Mouse (Mus musculus): ENCODE results near the gene Rab11b. TPM values are rescaled to one million over a fixed set of nuclear protein-coding genes. Genes with fewer than 3 reads are reported as not detected.

Rab11b gene
- 27.5 TPM for polyA plus RNA-seq (2014; fragmentation: Illumina TruSeq; extraction: RNeasy Lipid Tissue Mini Kit (QIAGEN cat#74804); ENCODE audit: low read depth, low replicate concordance)

DNA sequence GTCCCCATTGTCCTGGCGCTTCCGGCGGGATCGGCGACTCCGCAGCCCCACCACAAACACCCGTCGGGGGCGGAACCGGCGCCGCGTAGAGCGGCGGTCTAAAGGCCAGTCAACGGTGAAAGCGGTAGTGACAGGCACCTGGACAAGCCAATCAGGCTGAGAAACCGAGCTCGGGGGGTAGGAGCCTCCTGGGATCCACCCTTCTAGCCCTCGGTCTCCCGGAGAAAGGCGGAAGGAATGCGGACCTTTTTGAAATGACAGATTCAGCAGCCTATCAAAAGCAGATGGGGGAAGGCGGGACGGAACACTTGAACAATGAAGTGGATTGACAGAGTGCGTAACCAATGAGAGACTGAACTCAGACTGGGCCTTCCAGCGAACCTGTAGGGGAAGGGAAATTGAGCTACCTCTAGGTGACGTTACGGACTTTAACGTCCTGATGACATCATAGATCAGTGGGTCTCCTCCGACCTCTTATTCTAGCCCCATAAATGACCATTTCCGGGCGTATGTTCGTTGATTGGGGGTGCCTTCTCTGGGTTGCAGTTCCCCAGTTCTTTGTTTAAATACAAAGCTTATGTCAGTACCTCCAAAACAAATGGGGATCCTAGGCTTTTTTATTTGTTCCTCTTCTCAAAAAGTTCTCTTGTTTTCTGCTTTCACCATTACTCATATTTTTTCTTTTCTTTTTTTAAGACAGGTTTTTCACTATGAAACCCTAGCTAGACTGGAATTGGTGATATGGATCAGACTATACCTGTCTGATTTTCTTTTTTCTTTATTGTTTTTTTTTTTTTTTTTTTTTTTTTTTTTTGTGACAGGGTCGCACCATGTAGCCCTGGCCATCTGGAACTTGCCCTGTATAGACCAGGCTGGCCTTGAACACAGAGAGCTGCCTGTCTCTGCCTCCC lies at the start of gene Rab11b:
Gene Rab11b, minus strand, starts transcription at position 276 of the 911 bp plus-strand sequence.

DNA sequence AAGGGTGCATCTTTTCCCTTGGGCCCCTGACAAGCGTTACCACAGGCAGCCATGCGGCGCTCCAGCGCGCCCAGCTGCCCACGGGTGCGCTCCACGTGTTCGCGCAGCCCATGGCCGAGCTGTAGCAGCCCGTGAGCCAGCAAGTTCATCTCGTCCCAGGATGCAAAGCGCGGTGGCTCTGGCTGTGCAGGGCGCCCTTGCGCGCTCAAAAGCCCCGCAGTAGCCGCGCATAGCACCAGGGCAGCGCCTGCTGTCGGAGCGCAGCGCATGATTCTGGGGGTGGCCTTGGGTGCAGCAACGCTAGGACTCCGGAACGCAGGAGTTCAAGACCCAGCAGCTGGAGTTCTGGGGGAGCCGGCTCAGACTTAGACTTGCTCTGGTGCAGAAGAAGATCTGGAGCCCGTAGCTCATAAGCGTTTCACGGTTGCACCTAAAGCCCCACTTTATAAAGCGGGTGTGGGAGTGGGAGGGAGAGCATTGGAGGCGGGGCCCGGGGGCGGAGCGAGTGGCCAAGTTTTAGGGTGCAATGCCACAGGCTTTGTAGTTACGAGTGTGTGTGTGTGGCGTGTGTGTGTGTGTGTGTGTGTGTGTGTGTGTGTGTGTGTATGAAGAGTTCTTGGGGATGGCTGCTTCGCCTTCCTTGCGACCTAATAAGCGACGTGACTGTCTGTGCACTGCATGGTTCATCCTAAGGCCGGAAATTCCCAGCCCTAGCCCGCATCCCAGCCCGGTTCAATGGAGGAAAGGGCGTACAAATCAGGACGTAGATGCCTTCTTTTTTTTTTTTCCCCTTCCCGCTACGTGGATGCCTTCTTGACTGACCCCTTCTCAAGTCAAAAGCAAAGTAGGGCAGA lies 21.0 kb upstream of the Rab11b start, which contains the start of gene Angptl4:
Gene Angptl4, minus strand, starts transcription at position 707 of the 854 bp plus-strand sequence.

DNA sequence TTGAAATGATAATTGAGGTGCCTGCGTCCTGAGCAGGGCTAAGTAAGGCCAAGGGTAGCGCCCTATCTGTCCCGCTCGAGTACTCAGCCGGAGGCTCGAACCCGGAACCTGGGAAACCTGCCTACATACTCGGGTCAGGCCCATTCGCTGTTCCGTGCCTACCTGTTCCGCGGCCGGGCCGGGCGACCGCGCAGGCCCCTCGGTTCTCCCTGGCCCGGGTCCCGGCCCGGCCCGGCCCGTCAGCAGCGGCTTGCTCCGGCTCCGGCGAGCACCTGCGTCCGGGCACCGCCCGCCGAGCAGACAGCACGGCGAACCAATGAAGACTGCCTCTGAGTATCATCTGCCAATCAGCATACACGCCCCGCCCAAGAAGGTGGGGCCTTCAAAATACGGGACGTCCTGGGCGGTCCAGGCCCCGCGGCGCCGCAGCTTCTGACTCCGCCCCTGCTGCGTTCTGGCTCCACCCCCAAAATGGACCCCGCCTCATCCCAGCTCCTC lies 41.9 kb downstream of the Rab11b start, which contains the start of gene March2:
Gene March2, minus strand, starts transcription at position 287 of the 498 bp plus-strand sequence.

Other genes with a start within 250 kb of the Rab11b start
- gene Adamts10, start 236.3 kb downstream of the Rab11b start, polyA plus RNA-seq (2014; fragmentation: Illumina TruSeq; extraction: RNeasy Lipid Tissue Mini Kit (QIAGEN cat#74804); ENCODE audit: low read depth, low replicate concordance), result 3.1 TPM
- 0.32 TPM for gene Myo1f, start 204.8 kb downstream of the Rab11b start, polyA plus RNA-seq (2014; fragmentation: Illumina TruSeq; extraction: RNeasy Lipid Tissue Mini Kit (QIAGEN cat#74804); ENCODE audit: low read depth, low replicate concordance)
- gene Zfp414, start 131.4 kb downstream of the Rab11b start, polyA plus RNA-seq (2014; fragmentation: Illumina TruSeq; extraction: RNeasy Lipid Tissue Mini Kit (QIAGEN cat#74804); ENCODE audit: low read depth, low replicate concordance), result 4.3 TPM
- not detected for gene Pram1, start 122.5 kb downstream of the Rab11b start, polyA plus RNA-seq (2014; fragmentation: Illumina TruSeq; extraction: RNeasy Lipid Tissue Mini Kit (QIAGEN cat#74804); ENCODE audit: low read depth, low replicate concordance)
- gene Hnrnpm, start 73.7 kb downstream of the Rab11b start, polyA plus RNA-seq (2014; fragmentation: Illumina TruSeq; extraction: RNeasy Lipid Tissue Mini Kit (QIAGEN cat#74804); ENCODE audit: low read depth, low replicate concordance), result 415 TPM
- gene March2, start 41.9 kb downstream of the Rab11b start, polyA plus RNA-seq (2014; fragmentation: Illumina TruSeq; extraction: RNeasy Lipid Tissue Mini Kit (QIAGEN cat#74804); ENCODE audit: low read depth, low replicate concordance), result 26.0 TPM
- gene Angptl4, start 21.3 kb upstream of the Rab11b start, polyA plus RNA-seq (2014; fragmentation: Illumina TruSeq; extraction: RNeasy Lipid Tissue Mini Kit (QIAGEN cat#74804); ENCODE audit: low read depth, low replicate concordance), result 1.0 TPM
- 5.3 TPM for gene Kank3, start 50.0 kb upstream of the Rab11b start, polyA plus RNA-seq (2014; fragmentation: Illumina TruSeq; extraction: RNeasy Lipid Tissue Mini Kit (QIAGEN cat#74804); ENCODE audit: low read depth, low replicate concordance)
- gene Rps28, start 64.0 kb upstream of the Rab11b start, polyA plus RNA-seq (2014; fragmentation: Illumina TruSeq; extraction: RNeasy Lipid Tissue Mini Kit (QIAGEN cat#74804); ENCODE audit: low read depth, low replicate concordance), result 77.1 TPM
- 28.2 TPM for gene Ndufa7, start 64.0 kb upstream of the Rab11b start, polyA plus RNA-seq (2014; fragmentation: Illumina TruSeq; extraction: RNeasy Lipid Tissue Mini Kit (QIAGEN cat#74804); ENCODE audit: low read depth, low replicate concordance)
- gene Cd320, start 82.6 kb upstream of the Rab11b start, polyA plus RNA-seq (2014; fragmentation: Illumina TruSeq; extraction: RNeasy Lipid Tissue Mini Kit (QIAGEN cat#74804); ENCODE audit: low read depth, low replicate concordance), result 5.6 TPM
- gene Gm7029, start 113.3 kb upstream of the Rab11b start, polyA plus RNA-seq (2014; fragmentation: Illumina TruSeq; extraction: RNeasy Lipid Tissue Mini Kit (QIAGEN cat#74804); ENCODE audit: low read depth, low replicate concordance), result not detected
- not detected for gene Kifc1, start 130.1 kb upstream of the Rab11b start, polyA plus RNA-seq (2014; fragmentation: Illumina TruSeq; extraction: RNeasy Lipid Tissue Mini Kit (QIAGEN cat#74804); ENCODE audit: low read depth, low replicate concordance)
- gene Platr17, start 144.6 kb upstream of the Rab11b start, polyA plus RNA-seq (2014; fragmentation: Illumina TruSeq; extraction: RNeasy Lipid Tissue Mini Kit (QIAGEN cat#74804); ENCODE audit: low read depth, low replicate concordance), result not detected
- 6.5 TPM for gene Daxx, start 148.9 kb upstream of the Rab11b start, polyA plus RNA-seq (2014; fragmentation: Illumina TruSeq; extraction: RNeasy Lipid Tissue Mini Kit (QIAGEN cat#74804); ENCODE audit: low read depth, low replicate concordance)
- 54.8 TPM for gene Tapbp, start 155.4 kb upstream of the Rab11b start, polyA plus RNA-seq (2014; fragmentation: Illumina TruSeq; extraction: RNeasy Lipid Tissue Mini Kit (QIAGEN cat#74804); ENCODE audit: low read depth, low replicate concordance)
- gene Zbtb22, start 155.4 kb upstream of the Rab11b start, polyA plus RNA-seq (2014; fragmentation: Illumina TruSeq; extraction: RNeasy Lipid Tissue Mini Kit (QIAGEN cat#74804); ENCODE audit: low read depth, low replicate concordance), result 1.8 TPM
- gene Rgl2, start 169.0 kb upstream of the Rab11b start, polyA plus RNA-seq (2014; fragmentation: Illumina TruSeq; extraction: RNeasy Lipid Tissue Mini Kit (QIAGEN cat#74804); ENCODE audit: low read depth, low replicate concordance), result 8.0 TPM
- 8.4 TPM for gene Pfdn6, start 179.8 kb upstream of the Rab11b start, polyA plus RNA-seq (2014; fragmentation: Illumina TruSeq; extraction: RNeasy Lipid Tissue Mini Kit (QIAGEN cat#74804); ENCODE audit: low read depth, low replicate concordance)
- 0.25 TPM for gene Wdr46, start 180.1 kb upstream of the Rab11b start, polyA plus RNA-seq (2014; fragmentation: Illumina TruSeq; extraction: RNeasy Lipid Tissue Mini Kit (QIAGEN cat#74804); ENCODE audit: low read depth, low replicate concordance)
- gene B3galt4, start 191.0 kb upstream of the Rab11b start, polyA plus RNA-seq (2014; fragmentation: Illumina TruSeq; extraction: RNeasy Lipid Tissue Mini Kit (QIAGEN cat#74804); ENCODE audit: low read depth, low replicate concordance), result 0.38 TPM
- 4.8 TPM for gene Vps52, start 195.3 kb upstream of the Rab11b start, polyA plus RNA-seq (2014; fragmentation: Illumina TruSeq; extraction: RNeasy Lipid Tissue Mini Kit (QIAGEN cat#74804); ENCODE audit: low read depth, low replicate concordance)
- 34.2 TPM for gene Rps18, start 195.5 kb upstream of the Rab11b start, polyA plus RNA-seq (2014; fragmentation: Illumina TruSeq; extraction: RNeasy Lipid Tissue Mini Kit (QIAGEN cat#74804); ENCODE audit: low read depth, low replicate concordance)
- 407 TPM for gene H2-K1, start 239.8 kb upstream of the Rab11b start, polyA plus RNA-seq (2014; fragmentation: Illumina TruSeq; extraction: RNeasy Lipid Tissue Mini Kit (QIAGEN cat#74804); ENCODE audit: low read depth, low replicate concordance)